Comparison of ENCODE assay signal across 8 mouse cellular contexts in the genomic region with DNA sequence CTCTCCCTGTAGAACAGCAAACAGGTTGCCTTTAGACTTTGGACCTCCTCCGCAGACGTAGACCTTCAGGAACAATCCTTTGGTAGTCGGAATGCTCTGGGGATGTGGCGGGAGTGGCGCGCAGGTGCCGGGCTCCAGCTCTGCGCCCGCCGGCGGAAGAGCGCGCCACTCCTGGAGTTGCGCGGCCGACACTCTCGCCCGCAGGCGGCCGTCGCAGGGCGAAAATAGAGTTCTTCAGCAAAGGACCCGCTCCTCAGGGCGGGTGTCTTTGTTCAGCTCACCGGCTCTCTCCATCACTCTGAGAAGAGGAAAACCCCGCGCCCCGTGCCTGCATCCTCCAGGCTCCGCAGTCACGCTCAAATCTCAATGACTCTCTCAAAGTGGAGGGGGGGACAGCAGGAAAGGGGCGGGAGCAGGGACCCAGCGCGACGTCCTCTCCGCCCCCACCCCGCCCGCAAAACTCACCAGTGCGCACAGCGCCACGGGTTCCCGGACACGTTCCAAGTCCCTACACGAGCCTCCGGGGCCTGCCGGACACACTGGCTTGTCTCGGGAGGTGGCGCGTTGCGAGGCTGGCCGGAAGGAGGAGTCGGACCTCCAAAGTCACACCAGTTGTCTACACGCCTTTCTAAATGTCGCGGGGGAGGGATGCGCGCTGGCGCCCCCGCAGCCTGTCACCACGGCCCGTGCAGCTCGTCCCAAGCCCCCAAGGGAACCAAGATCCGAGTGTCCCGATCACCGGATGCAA. TPM values are rescaled to one million over a fixed set of nuclear protein-coding genes. Genes with fewer than 3 reads are reported as not detected.
DNase-seq lines count a peak whose midpoint lies in the region; ATAC-seq and TF ChIP-seq lines count a peak whose summit lies in the region.

No protein-coding gene starts in this region.

- H3K36me3 ChIP-seq in heart, adult 2 months (ENCODE audit: control insufficient read depth, insufficient read depth, low read length), result no peaks in the 10 kb centered on the region
- no peaks in the 10 kb centered on the region for H3K36me3 ChIP-seq in hindbrain, embryonic 15.5 days
- no peaks in the 10 kb centered on the region for H3K36me3 ChIP-seq in limb, embryonic 13.5 days

- intact Hi-C loops in heart, adult 2 months (cut with DNase I), result loop anchor here (2.0 to 5.0 kb wide), 5 partner anchors 56 to 150 kb away; no protein-coding TSS in a partner anchor

- TF ChIP-seq EP300 in heart, adult 2 months (IDR thresholded peaks at IDR 0.05; ENCODE audit: insufficient read depth, low read depth, low read length), result no peak

- peak overlapping the region; percentile 91 for H3K4me2 ChIP-seq in hindbrain, embryonic 15.5 days
- peak overlapping the region; percentile 98 for H3K4me2 ChIP-seq in limb, embryonic 13.5 days (replicated peaks)

- H3K27ac ChIP-seq in heart, adult 2 months, result peak overlapping the region; percentile 70
- peak overlapping the region; percentile 89 for H3K27ac ChIP-seq in hindbrain, embryonic 15.5 days (replicated peaks)
- peak overlapping the region; percentile 44; the same call in 1 of the 2 replicates for H3K27ac ChIP-seq in limb, embryonic 13.5 days

- H3K9me3 ChIP-seq in hindbrain, embryonic 15.5 days, result no peaks in the 10 kb centered on the region
- no peaks in the 10 kb centered on the region for H3K9me3 ChIP-seq in limb, embryonic 13.5 days

- H3K4me3 ChIP-seq in heart, adult 2 months, result peak overlapping the region; percentile 72
- H3K4me3 ChIP-seq in hindbrain, embryonic 15.5 days, result peak overlapping the region; percentile 58
- H3K4me3 ChIP-seq in limb, embryonic 13.5 days, result peak overlapping the region; percentile 75

- no peak for TF ChIP-seq CTCF in heart, adult 2 months (IDR thresholded peaks at IDR 0.05)

- ATAC-seq in hindbrain, embryonic 15.5 days (ENCODE audit: low FRiP score, low read depth), result peak; percentile 60
- ATAC-seq in limb, embryonic 13.5 days (ENCODE audit: low FRiP score, low read depth), result peak; percentile 28; the same call in 1 of the 2 replicates

- 1% methylated on average over 64 of the region's 64 CpGs for WGBS in heart, adult 2 months
- under 1% methylated on average over 63 of the region's 64 CpGs for WGBS in hindbrain, embryonic 15.5 days
- 0% methylated on average over 64 of the region's 64 CpGs for WGBS in limb, embryonic 13.5 days

- no peaks in the 10 kb centered on the region for H3K79me2 ChIP-seq in heart, adult 2 months (replicated peaks; ENCODE audit: control insufficient read depth, insufficient read depth, low read length)

- H3K9ac ChIP-seq in heart, adult 2 months (ENCODE audit: low read depth, low read length), result peak overlapping the region; percentile 46
- peak overlapping the region; percentile 56 for H3K9ac ChIP-seq in hindbrain, embryonic 15.5 days
- H3K9ac ChIP-seq in limb, embryonic 13.5 days, result peak overlapping the region; percentile 70

- no peaks in the 10 kb centered on the region for H3K27me3 ChIP-seq in heart, adult 2 months (ENCODE audit: control insufficient read depth, insufficient read depth, low read length)
- H3K27me3 ChIP-seq in hindbrain, embryonic 15.5 days, result no peaks in the 10 kb centered on the region
- peaks cover 45% of the 10 kb centered on the region for H3K27me3 ChIP-seq in limb, embryonic 13.5 days

- no peak for TF ChIP-seq POLR2A in heart, adult 2 months (IDR thresholded peaks at IDR 0.05; ENCODE audit: insufficient read depth, low read depth, low read length)

- peak; percentile 67 to 71 for DNase-seq in heart, adult 2 months
- DNase-seq in heart, adult 11 months, result no peak
- DNase-seq in cerebellum, adult 9-10 months, result peak; percentile 82
- peak; percentile 55 for DNase-seq in gastrocnemius, adult 18-20 months (ENCODE audit: low spot score)
- peak; percentile 57 for DNase-seq in neural tube, embryonic 10.5 days (ENCODE audit: extremely low spot score, low spot score)
- peak; percentile 3 to 14 for DNase-seq in urinary bladder, postnatal 36 days (ENCODE audit: low spot score in 2 of 2)

- no peaks in the 10 kb centered on the region for H3K4me1 ChIP-seq in heart, adult 2 months (ENCODE audit: control insufficient read depth, insufficient read depth, low read length)
- H3K4me1 ChIP-seq in hindbrain, embryonic 15.5 days (replicated peaks), result peaks cover 35% of the 10 kb centered on the region
- peaks cover 21% of the 10 kb centered on the region; the same call in 1 of the 2 replicates for H3K4me1 ChIP-seq in limb, embryonic 13.5 days

RNA-seq across cellular contexts. Expression of gene Galnt17, which starts 1.2 kb away (rescaled TPM):
- total RNA-seq in heart, adult 2 months (2021), result 1 to 10 TPM; 3.8 to 4.6 TPM
- 2.0 and 3.4 TPM in 2 replicates for polyA plus RNA-seq in heart, adult 2 months (2012; rRNA removed)
- total RNA-seq in gastrocnemius, adult 18-20 months (2021), result 1 to 10 TPM; 3.3 to 9.2 TPM
- polyA plus RNA-seq in hindbrain, embryonic 15.5 days (2015; fragmentation: Nextera tagmentation; extraction: Ambion mirVana), result 7.8 and 8.1 TPM in 2 replicates
- 3.2 TPM in 2 replicates for polyA plus RNA-seq in limb, embryonic 13.5 days (2015; fragmentation: Nextera tagmentation; extraction: Ambion mirVana)
